Mouse (Mus musculus) cortical plate, adult 2 months (tissue): ENCODE measurements around the gene Rabgef1. TPM values are rescaled to one million over a fixed set of nuclear protein-coding genes. Genes with fewer than 3 reads are reported as not detected.

Source experiments
- H3K27ac ChIP-seq: fragments of 200-500 bp; 2 replicates; pipeline ENCODE4 v1.5.1; 2012; ENCODE audit warnings: low read length, control low read depth, inconsistent platforms; ENCODE audit not compliant: insufficient read depth
- H3K4me1 ChIP-seq: fragments of 200-500 bp; 2 replicates; pipeline ENCODE4 v1.6.1; 2011; ENCODE audit warnings: low read length; ENCODE audit not compliant: control insufficient read depth, insufficient read depth
- H3K4me3 ChIP-seq: fragments of 200-500 bp; 2 replicates; pipeline ENCODE4 v1.5.1; 2011; ENCODE audit warnings: mild to moderate bottlenecking, low read length, control low read depth; ENCODE audit not compliant: insufficient read depth
- CTCF ChIP-seq: fragments of 200-500 bp; IDR thresholded peaks from 2 replicates; pipeline ENCODE4 v1.5.1; 2011; ENCODE audit warnings: mild to moderate bottlenecking, control low read depth, low read length; ENCODE audit not compliant: insufficient read depth; ENCODE audit errors: extremely low read depth
- POLR2A ChIP-seq: fragments of 200-500 bp; IDR thresholded peaks from 2 replicates; pipeline ENCODE4 v1.6.1; 2011; ENCODE audit warnings: mild to moderate bottlenecking, low read length, control low read depth; ENCODE audit not compliant: insufficient read depth; ENCODE audit errors: extremely low read depth
- polyA plus RNA-seq: library from polyadenylated mRNA; depleted of rRNA; stranded (reverse); fragments of >200 nt; gene quantifications from 2 replicates; pipeline ENCODE4 v1.2.3, GENCODE M21; 2012; rRNA removed

Gene Rabgef1
- polyA plus RNA-seq: 38.5 and 43.6 TPM in 2 replicates

DNA sequence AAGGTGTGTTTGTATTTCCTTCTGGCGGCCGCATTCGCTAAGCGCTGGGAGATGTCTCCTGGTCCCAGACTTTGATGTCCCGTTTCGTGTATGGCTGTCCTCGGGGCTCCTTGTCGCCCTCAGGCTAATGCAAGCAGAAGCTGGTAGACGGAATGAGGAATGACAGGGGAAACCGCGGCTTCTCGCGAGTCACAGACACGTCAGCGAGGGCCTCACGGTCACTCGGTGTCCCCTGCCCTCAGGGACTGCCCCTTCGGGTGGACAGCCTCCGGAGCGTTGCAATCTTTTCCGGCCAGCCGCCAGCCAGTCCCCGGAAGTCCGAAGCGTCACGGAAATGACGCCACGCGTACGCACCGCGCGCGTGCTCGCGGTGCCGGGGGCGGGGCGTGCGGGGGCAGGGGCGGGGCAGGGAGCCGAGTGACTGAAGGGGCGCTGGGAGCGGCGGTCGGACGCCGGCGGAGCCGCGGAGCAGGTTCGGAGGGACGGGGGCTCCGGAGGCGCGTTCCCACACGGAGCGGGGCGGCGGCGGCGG is at the start of gene Rabgef1:
TSS of gene Rabgef1 (plus strand) at position 376 of the 532 bp plus-strand sequence.
- Histone ChIP-seq H3K4me1 (peaks cover 6% of the 10 kb centered on the region), H3K4me3 (peak within 1 kb of the TSS; percentile 88), H3K27ac (peak within 1 kb of the TSS; percentile 96)
- TF ChIP-seq CTCF: no peak
- peak; percentile 97 for TF ChIP-seq POLR2A

GRCm38 (mm10) chr5:130122355-130122754 is 49.2 kb upstream of the Rabgef1 start:
- no peak for TF ChIP-seq CTCF
- no peak for TF ChIP-seq POLR2A
- Histone ChIP-seq H3K4me3 (no peak overlapping the region), H3K27ac (no peak overlapping the region), H3K4me1 (peaks cover 2% of the 10 kb centered on the region)

DNA sequence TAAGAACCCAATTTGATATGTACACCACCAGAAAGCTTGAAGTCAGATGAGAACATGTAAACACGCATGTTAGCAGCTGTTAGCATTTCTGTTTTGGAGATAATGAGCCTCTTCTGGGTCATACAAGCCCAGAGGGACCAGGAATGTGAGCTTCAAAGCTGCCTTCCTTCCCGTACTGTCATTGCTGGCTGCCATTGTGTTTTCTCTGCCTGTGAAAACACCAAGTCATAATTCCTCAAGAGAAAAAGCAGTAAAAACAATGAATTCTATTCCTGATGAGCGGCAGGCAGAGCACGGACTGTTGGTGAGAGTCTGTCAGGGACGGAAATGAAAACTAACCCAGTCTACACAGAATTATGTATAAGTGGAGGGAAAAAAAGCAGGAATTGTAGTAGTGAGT is 47.3 kb upstream of the Rabgef1 start:
- Histone ChIP-seq H3K27ac (no peak overlapping the region), H3K4me1 (peaks cover 5% of the 10 kb centered on the region), H3K4me3 (no peak overlapping the region)
- TF ChIP-seq CTCF (no peak), POLR2A (no peak)

DNA sequence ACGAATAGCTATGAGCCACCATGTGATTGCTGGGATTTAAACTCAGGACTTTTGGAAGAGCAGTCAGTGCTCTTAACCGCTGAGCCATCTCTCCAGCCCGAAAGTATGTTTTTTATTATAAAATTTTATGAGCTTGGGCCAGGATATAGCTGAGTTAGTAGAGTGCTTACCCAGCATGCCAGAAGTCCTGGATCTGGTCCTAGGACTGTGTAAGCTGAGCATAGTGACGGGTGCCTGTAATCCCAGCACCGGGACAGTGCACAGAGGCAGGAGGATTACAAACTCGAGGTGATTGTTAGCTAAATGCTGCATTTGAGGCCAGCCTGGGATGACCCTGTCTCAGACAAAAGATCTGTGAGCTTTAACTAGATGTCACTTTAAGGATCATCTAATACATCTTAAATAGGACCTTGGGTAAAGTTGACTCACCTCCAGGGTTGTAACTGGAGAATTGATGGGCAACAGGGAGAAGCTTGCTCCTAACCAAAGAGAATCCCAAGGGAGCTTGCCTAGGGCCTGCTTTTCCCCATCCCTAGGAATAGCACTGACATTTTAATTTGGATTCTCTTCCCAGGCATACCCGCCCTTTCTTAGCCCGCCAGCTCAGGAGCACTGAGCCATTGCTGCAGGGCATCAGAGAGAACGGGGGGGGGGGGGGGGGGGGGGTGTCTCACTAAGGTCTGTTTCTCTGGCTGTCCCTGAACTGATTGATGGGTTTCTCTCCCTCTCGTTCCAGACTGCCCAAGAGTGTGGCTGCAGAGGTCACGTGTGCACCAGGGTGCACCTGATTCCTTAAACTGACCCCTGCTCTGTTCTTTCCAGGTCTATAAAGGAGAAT is 42.7 kb upstream of the Rabgef1 start:
- no peak overlapping the region for H3K4me3 ChIP-seq
- TF ChIP-seq CTCF (no peak), POLR2A (no peak)
- H3K4me1 ChIP-seq: peaks cover 3% of the 10 kb centered on the region
- peak overlapping the region; percentile 68; the same call in 1 of the 2 replicates for H3K27ac ChIP-seq

- Histone ChIP-seq H3K4me1 (peaks cover 3% of the 10 kb centered on the region), H3K27ac (peak overlapping the region; percentile 68; the same call in 1 of the 2 replicates), H3K4me3 (no peak overlapping the region)
- no peak for TF ChIP-seq CTCF
- TF ChIP-seq POLR2A: no peak
Measured at GRCm38 (mm10) chr5:130129524-130129793, 42.1 kb upstream of the Rabgef1 start.

GRCm38 (mm10) chr5:130136597-130136996 is 35.0 kb upstream of the Rabgef1 start:
- Histone ChIP-seq H3K4me1 (no peaks in the 10 kb centered on the region), H3K4me3 (no peak overlapping the region), H3K27ac (no peak overlapping the region)
- TF ChIP-seq CTCF: no peak
- no peak for TF ChIP-seq POLR2A

DNA sequence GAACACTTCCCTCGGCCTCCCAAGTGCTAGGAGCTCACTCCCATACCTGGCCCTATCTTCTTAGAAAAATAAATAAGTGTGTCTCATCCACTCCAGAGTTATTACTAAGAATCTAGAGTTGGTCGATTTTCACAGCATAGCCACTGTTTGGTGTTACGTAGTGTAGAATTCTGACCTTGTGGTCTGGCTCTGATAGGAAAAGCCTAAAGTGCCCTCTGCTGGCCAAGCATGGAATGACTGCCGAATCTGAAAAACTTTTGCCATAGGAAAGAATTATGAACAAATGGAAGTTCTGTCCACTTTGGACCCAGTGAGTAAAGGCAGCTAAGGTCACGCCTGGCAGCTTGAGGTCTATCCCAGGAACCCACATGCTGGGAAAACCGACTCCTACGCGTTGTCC is 32.2 kb upstream of the Rabgef1 start:
- Histone ChIP-seq H3K27ac (no peak overlapping the region), H3K4me1 (no peaks in the 10 kb centered on the region), H3K4me3 (no peak overlapping the region)
- no peak for TF ChIP-seq POLR2A
- TF ChIP-seq CTCF: peak; percentile 88

GRCm38 (mm10) chr5:130141138-130141537 is 30.5 kb upstream of the Rabgef1 start:
- H3K27ac ChIP-seq: no peak overlapping the region
- TF ChIP-seq CTCF (no peak), POLR2A (no peak)
- no peaks in the 10 kb centered on the region for H3K4me1 ChIP-seq
- H3K4me3 ChIP-seq: no peak overlapping the region

DNA sequence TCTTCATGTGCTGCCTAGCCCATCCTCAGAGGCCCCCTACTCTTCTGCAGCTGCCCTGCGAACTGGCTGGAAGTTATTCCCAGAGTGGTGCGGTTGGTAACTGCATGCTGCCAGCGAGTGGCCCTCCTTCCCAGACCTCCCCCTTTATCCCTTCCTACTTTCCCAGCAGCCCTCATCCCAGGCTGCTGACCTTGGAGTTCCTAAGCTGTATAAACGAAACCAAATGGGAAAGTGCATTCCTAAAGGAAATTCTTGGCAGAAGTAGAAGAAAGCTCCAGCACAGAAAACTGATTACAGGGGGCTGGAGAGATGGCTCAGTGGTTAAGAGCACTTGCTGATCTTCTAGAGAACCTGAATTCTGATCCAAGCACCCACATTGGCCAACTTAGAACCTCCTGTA is 29.6 kb upstream of the Rabgef1 start:
- TF ChIP-seq CTCF (no peak), POLR2A (no peak)
- no peak overlapping the region for H3K4me3 ChIP-seq
- no peaks in the 10 kb centered on the region for H3K4me1 ChIP-seq
- no peak overlapping the region for H3K27ac ChIP-seq

DNA sequence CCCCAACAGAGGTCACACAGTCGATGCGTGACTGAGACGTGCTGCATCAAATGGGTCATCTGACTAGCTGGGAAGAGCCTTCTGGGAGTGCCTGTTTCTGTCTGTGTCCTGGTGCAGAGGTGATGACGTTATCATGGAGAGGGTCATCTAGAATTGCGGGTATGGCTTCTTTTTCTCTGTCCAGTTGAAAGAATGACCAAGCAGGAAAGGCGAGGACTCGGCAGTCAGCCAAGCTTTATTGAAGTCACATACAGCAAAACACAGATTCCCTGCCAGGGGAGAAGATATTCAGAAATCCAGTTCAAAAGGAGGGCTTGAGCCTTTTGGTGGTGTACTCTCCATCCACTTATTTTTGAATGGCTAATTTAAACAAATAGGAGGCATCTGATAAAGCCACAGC is 28.5 kb upstream of the Rabgef1 start:
- Histone ChIP-seq H3K27ac (no peak overlapping the region), H3K4me3 (no peak overlapping the region), H3K4me1 (no peaks in the 10 kb centered on the region)
- TF ChIP-seq CTCF (no peak), POLR2A (no peak)
